Mouse (Mus musculus): ENCODE measurements around the gene Cd4.

GRCm38 (mm10) chr6:124910032-124910431 lies 22.0 kb upstream of the Cd4 start:
- TF ChIP-seq POLR2A (IDR thresholded peaks at IDR 0.05; ENCODE audit: insufficient read depth, low read depth, low read length), result no peak
- no peak for TF ChIP-seq CTCF (IDR thresholded peaks at IDR 0.05; ENCODE audit: insufficient read depth, low read depth, low read length)
